Mouse (Mus musculus) midbrain, embryonic 15.5 days (tissue): ENCODE results near the gene Zc3h18. TPM values are rescaled to one million over a fixed set of nuclear protein-coding genes. Genes with fewer than 3 reads are reported as not detected.

ENCODE experiments used
- ATAC-seq: fragments of 200-750 bp; cut with Nextera tagmentation; replicated peaks from 2 replicates; pipeline ENCODE4 v1.8.0; 2017; ENCODE audit warnings: moderate TSS enrichment
- H3K27ac ChIP-seq: fragments of 300-500 bp; sonication (generic); 2 replicates; pipeline ENCODE4 v1.5.1; 2015; ENCODE audit warnings: mild to moderate bottlenecking, inconsistent platforms
- H3K27me3 ChIP-seq: fragments of 300-500 bp; sonication (generic); replicated peaks from 2 replicates; pipeline ENCODE4 v1.6.1; 2015; ENCODE audit warnings: inconsistent platforms
- H3K36me3 ChIP-seq: fragments of 300-500 bp; sonication (generic); replicated peaks from 2 replicates; pipeline ENCODE4 v1.6.1; 2015; ENCODE audit warnings: inconsistent platforms
- H3K4me1 ChIP-seq: fragments of 300-500 bp; sonication (generic); 2 replicates; pipeline ENCODE4 v1.6.1; 2015; ENCODE audit warnings: inconsistent platforms
- H3K4me2 ChIP-seq: fragments of 300-500 bp; sonication (generic); 2 replicates; pipeline ENCODE4 v1.6.1; 2015; ENCODE audit warnings: inconsistent platforms, mild to moderate bottlenecking, moderate library complexity
- H3K4me3 ChIP-seq: fragments of 300-500 bp; sonication (generic); 2 replicates; pipeline ENCODE4 v1.5.1; 2015; ENCODE audit warnings: mild to moderate bottlenecking, inconsistent platforms
- H3K9ac ChIP-seq: fragments of 300-500 bp; sonication (generic); 2 replicates; pipeline ENCODE4 v1.6.1; 2015; ENCODE audit warnings: mild to moderate bottlenecking, inconsistent platforms
- H3K9me3 ChIP-seq: fragments of 300-500 bp; sonication (generic); 2 replicates; pipeline ENCODE4 v1.6.1; 2016; ENCODE audit warnings: inconsistent platforms
- WGBS: fragments of 180-500 bp; shearing (Covaris S2); methylation state at CpG from one replicate; pipeline ENCODE4 v1.1.7; 2015; ENCODE audit warnings: mixed read lengths; 5-methylcytosine and 5-hydroxymethylcytosine counted together
- polyA plus RNA-seq: library from polyadenylated mRNA; unstranded; fragments of >200 nt; fragmentation: Nextera tagmentation; extraction: Ambion mirVana; gene quantifications from 2 replicates; pipeline ENCODE4 v1.2.1, GENCODE M21; 2015

Zc3h18 gene
- polyA plus RNA-seq, 1 experiment from 2014 or later: 38.9 TPM

DNA sequence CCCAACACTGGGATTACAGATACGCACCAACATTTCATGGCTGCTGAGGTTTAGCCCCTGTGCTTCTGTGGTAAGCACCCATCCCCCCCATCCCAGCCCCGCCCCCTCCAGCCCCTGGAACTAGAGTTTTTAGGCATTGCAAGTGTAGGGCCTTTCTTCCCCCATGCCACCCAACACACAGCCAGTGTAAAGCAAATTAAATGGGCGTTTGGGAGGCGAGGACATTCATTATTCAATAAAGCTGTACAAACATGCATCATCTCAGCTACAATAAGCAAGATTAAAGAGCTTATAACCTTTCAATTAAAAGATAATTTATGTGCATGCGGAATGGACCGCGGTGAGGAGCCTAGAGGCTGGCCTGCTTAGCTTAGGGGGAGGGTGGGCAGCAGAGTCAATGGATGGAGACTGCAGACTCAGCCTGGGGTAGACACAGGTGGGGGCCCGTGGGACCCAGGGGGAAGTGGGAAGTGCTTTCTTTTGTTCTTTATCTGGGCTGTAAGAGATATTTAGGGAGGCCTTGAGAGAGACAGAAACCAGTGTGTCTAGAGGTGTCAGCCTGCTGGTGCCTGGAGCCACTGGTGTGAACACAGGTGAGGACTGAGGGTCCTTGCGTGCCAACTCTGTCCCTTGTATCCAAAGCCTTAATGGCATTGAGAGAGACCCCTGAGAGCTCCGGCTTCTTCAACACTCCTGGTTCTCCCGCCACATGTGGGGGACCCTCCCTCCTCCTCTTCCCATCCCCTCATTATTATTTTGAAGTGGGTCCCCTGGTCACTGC lies 25.9 kb upstream of the Zc3h18 start:
- no peaks in the 10 kb centered on the region for H3K36me3 ChIP-seq
- 0 out of 2 replicates have a peak, but pooled peaks cover 5% of the 10 kb centered on the region for H3K27me3 ChIP-seq
- H3K4me1 ChIP-seq: peaks cover 20% of the 10 kb centered on the region
- peak; percentile 75; the same call in 1 of the 2 replicates for ATAC-seq
- no peak overlapping the region for H3K4me3 ChIP-seq
- no peak overlapping the region for H3K9ac ChIP-seq
- WGBS: 21% methylated on average over 11 of the region's 11 CpGs
- no peaks in the 10 kb centered on the region for H3K9me3 ChIP-seq
- no peak overlapping the region for H3K27ac ChIP-seq
- no peak overlapping the region for H3K4me2 ChIP-seq

DNA sequence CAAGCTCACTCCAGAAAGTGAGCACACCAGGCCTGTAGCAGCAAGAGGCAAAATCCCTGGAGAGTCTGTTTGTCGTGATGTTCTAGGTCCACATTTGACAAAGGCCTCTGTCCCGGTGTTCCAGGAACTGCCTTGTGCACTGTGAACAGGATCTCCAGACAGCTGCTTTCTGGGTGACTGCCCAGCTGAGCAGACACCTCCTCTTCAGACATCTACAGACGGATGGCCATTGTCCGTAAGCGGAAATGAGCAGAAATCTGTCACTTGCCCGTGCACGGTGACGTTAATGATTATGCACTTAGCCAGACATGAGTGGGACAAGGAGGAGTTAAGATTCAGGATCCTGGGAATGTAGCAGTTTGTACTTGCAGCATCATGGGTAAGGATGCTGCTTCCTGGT lies 22.3 kb upstream of the Zc3h18 start:
- no peak overlapping the region for H3K27ac ChIP-seq
- H3K4me2 ChIP-seq: no peak overlapping the region
- no peaks in the 10 kb centered on the region for H3K9me3 ChIP-seq
- H3K9ac ChIP-seq: no peak overlapping the region
- no peak for ATAC-seq
- 84% methylated on average over 8 of the region's 8 CpGs for whole genome bisulfite sequencing
- peaks cover 15% of the 10 kb centered on the region for H3K4me1 ChIP-seq
- H3K36me3 ChIP-seq: no peaks in the 10 kb centered on the region
- H3K4me3 ChIP-seq: no peak overlapping the region
- H3K27me3 ChIP-seq: no peaks in the 10 kb centered on the region

DNA sequence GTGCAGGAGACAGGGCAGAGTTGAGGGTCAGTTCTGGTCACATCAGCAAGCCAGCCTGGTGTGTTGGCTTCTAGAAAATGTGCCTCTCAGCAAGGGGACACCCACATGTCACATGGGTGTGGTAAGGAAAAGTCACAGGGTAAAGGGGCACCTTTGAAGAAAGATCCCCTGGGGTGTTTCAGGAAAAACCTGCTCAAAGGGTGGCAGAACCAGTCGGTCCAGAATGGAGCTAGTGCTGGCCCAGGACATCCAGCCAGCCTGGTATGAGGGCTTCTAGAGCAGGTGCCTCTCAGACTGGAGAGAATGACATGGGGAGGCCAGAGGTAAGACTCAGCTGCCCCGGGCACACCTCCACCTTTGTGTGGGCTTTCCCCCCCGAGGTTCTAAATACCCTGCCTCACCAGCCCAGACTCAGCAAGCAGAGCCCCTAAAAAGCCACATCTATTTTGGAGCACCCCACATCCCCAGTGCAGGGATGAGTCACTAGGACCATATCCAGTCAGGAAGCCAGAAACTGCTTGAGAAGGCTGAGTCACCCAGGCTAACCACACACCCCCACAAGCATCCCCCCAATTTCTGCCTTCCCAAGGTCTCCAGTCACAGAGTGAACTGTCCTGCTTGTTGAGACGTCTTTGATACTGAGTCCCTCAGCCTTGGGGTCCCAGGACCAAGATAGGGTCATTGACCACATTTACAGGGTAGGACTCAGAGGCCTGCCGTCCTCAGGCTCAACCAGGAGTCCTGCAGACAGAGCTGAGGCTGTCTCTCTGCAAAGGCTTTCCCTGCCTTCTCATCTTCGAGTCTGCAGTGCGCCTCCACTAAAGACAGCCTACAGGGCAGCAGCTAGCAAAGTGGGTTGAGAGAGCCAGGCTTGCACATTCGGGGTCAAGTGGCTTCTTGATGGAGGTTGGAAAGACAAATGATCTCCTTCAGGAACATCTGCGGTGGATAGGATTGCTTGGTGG lies 20.5 kb upstream of the Zc3h18 start:
- 76% methylated on average over 9 of the region's 9 CpGs for WGBS
- H3K4me3 ChIP-seq: no peak overlapping the region
- H3K27me3 ChIP-seq: peaks cover 4% of the 10 kb centered on the region; the same call in 1 of the 2 replicates
- no peak overlapping the region for H3K9ac ChIP-seq
- H3K4me1 ChIP-seq: peaks cover 1% of the 10 kb centered on the region; the same call in 1 of the 2 replicates
- H3K4me2 ChIP-seq: no peak overlapping the region
- ATAC-seq: no peak
- no peaks in the 10 kb centered on the region for H3K36me3 ChIP-seq
- H3K9me3 ChIP-seq: no peaks in the 10 kb centered on the region
- H3K27ac ChIP-seq: no peak overlapping the region

DNA sequence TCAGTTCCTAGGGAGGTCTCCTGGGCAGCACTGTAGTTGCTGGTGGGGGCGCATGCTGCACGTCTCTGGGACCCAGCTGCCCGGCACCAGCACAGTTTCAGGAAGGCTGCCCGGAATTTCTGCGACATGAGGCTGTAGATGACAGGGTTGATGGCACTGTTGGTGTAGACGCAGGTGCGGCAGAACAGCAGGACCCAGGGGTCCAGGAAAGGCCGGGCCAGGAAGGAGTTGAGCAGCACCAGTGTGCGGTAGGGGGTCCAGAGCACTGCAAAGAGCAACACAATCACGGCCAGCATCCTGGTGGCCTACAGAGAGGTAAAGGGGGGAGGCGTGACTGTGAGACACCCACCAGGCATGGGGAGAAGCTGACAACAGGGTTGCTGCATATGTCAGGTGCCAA lies 19.2 kb upstream of the Zc3h18 start:
- Histone ChIP-seq H3K27me3 (peaks cover 7% of the 10 kb centered on the region; the same call in 1 of the 2 replicates), H3K27ac (no peak overlapping the region), H3K9ac (no peak overlapping the region), H3K4me3 (no peak overlapping the region), H3K4me1 (no peaks in the 10 kb centered on the region), H3K4me2 (no peak overlapping the region), H3K9me3 (no peaks in the 10 kb centered on the region), H3K36me3 (no peaks in the 10 kb centered on the region)
- no peak for ATAC-seq
- 61% methylated on average over 11 of the region's 11 CpGs for WGBS

DNA sequence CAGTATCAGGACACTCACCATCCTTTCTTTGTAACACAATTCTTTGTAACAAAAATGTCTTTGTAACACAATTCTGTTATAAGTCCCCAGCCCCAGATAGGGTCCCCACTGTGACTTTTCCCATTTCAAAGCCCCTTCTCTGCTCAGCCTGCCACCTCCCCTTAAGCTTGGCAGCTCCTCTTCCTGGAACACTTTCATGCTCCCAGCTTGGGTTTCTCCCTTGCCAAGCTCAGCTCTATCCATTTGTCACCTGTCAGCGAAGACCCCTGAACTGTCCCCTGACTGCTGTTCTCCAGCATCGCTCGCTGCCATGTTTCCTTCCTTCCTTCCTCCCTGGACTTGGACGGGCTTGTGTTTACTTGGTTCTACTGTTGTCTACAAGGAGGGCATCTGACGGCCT lies 18.8 kb upstream of the Zc3h18 start:
- peaks cover 7% of the 10 kb centered on the region; the same call in 1 of the 2 replicates for H3K27me3 ChIP-seq
- no peak overlapping the region for H3K27ac ChIP-seq
- 87% methylated on average over 5 of the region's 5 CpGs for WGBS
- no peaks in the 10 kb centered on the region for H3K9me3 ChIP-seq
- no peaks in the 10 kb centered on the region for H3K36me3 ChIP-seq
- H3K4me2 ChIP-seq: no peak overlapping the region
- ATAC-seq: no peak
- no peak overlapping the region for H3K4me3 ChIP-seq
- H3K9ac ChIP-seq: no peak overlapping the region
- H3K4me1 ChIP-seq: no peaks in the 10 kb centered on the region

DNA sequence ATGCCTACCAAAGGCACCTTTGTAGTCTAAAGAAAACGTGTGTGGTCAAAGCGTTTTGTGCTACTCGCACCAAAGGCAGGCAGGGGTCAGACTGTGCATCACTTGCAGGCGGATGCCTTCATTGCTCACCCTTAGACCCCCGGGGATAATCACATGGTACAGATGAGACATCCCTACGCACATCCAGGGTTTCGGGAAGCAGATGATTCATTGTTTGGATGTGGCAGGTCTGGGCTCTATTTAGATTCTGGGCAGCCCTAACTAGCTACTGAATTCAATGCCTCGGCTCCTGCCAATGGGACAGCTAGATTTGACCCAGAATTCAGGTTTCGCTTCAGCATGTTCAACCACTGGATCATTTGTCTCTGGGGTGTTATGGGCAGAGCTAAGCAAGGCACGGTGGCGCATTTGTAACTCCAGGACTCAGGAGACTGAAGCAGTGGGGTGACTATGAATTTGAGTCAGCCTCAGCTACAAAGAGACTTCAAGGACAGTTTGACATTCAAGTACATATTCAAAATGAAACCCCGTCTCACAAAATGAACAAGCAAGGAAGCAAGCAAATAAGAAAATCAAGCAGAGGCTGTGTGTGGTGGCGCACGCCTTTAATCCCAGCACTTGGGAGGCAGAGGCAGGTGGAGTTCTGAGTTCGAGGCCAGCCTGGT lies 17.2 kb upstream of the Zc3h18 start:
- H3K9ac ChIP-seq: no peak overlapping the region
- H3K36me3 ChIP-seq: no peaks in the 10 kb centered on the region
- H3K27me3 ChIP-seq: peaks cover 8% of the 10 kb centered on the region; the same call in 1 of the 2 replicates
- no peak for ATAC-seq
- no peak overlapping the region for H3K27ac ChIP-seq
- no peaks in the 10 kb centered on the region for H3K4me1 ChIP-seq
- H3K9me3 ChIP-seq: no peaks in the 10 kb centered on the region
- H3K4me2 ChIP-seq: no peak overlapping the region
- 77% methylated on average over 15 of the region's 15 CpGs for WGBS
- H3K4me3 ChIP-seq: no peak overlapping the region

DNA sequence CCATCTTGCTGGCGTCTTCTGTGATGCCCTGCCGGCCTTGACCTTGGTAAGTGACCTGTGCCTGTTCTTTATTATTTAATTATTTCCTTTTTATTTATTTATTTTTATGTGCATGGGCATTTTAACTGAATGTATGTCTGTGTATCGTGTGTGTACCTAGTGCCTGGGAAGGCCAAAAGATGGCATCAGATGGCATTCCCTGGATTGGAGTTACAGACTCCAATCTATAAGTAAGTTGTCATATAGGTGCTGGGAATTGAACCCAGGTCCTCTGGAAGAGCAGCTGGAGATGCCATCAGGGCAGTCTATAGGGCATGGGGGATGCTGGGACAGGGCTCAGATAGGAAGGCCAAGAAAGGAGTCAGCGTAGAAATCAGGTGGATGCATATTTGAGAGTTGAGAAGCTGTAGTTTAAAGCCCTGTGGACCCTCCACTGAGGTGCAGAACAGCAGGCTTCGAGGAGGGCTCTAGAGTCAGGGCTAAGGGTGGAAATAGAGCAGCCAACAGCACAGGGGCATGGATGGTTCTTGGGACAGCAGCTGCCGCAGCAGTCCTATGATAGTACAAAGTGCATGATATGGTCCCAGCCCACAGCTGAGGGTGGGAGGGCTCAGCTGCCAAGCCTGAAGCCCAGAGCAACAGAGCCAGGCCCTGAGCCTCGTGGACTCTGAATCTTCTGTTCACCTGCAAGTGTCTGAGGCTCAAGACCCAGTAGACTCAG lies 15.6 kb upstream of the Zc3h18 start, which contains the start of gene Trhr2:
Gene Trhr2 (minus strand): TSS at position 51 of the 721 bp plus-strand sequence.
- no peak within 1 kb of the TSS for H3K4me3 ChIP-seq
- H3K27me3 ChIP-seq: peaks cover 10% of the 10 kb centered on the region; the same call in 1 of the 2 replicates
- no peak within 1 kb of the TSS for H3K27ac ChIP-seq
- no peaks in the 10 kb centered on the region for H3K36me3 ChIP-seq
- H3K9ac ChIP-seq: no peak within 1 kb of the TSS
- ATAC-seq: no peak
- no peaks in the 10 kb centered on the region for H3K4me1 ChIP-seq
- H3K9me3 ChIP-seq: no peaks in the 10 kb centered on the region
- 75% methylated on average over 7 of the region's 7 CpGs for WGBS
- H3K4me2 ChIP-seq: no peak within 1 kb of the TSS

DNA sequence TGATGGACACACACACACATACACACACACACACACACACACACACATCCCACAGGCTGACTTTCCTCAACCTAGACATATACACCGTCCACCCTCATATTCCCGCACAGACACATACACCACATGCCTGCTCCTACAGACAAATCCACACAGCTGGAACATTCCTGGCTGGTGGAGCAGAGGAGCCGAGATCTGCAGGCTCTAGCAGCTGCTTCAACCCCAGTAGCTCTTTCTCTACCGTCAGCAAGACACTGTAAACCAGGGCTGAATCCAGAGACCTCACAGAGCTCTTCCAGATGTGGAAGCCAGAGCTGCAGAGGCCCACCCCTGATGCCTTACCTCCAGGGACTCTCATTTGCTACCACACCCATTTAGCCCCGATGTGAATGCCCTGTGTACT lies 14.1 kb upstream of the Zc3h18 start:
- H3K4me2 ChIP-seq: no peak overlapping the region
- H3K9me3 ChIP-seq: no peaks in the 10 kb centered on the region
- no peak for ATAC-seq
- no peak overlapping the region for H3K27ac ChIP-seq
- H3K4me1 ChIP-seq: no peaks in the 10 kb centered on the region
- H3K9ac ChIP-seq: no peak overlapping the region
- peaks cover 10% of the 10 kb centered on the region; the same call in 1 of the 2 replicates for H3K27me3 ChIP-seq
- WGBS: 49% methylated on average over 5 of the region's 5 CpGs
- no peaks in the 10 kb centered on the region for H3K36me3 ChIP-seq
- no peak overlapping the region for H3K4me3 ChIP-seq

DNA sequence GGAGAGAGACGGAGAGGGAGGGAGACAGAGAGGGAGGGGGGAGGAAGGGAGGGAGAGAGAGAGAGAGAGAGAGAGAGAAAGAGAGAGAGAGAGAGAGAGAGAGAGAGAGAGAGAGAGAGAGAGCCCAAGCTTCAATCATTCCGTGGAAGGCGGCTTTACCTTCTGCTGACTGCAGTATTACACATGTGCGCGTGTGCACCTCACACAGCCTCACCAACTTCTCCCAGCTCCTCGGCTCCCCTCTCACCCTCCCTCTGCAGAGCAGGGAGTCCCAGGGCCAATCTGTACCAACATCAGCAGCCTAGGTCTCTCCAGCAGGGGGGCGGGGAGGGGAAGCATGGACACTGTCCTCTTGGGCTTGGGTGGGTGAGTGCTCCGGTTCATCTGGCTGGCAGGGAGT lies 13.4 kb upstream of the Zc3h18 start:
- 36% methylated on average over 8 of the region's 8 CpGs for WGBS
- H3K27ac ChIP-seq: no peak overlapping the region
- no peak overlapping the region for H3K9ac ChIP-seq
- H3K4me1 ChIP-seq: no peaks in the 10 kb centered on the region
- peaks cover 10% of the 10 kb centered on the region; the same call in 1 of the 2 replicates for H3K27me3 ChIP-seq
- ATAC-seq: no peak
- H3K36me3 ChIP-seq: no peaks in the 10 kb centered on the region
- no peak overlapping the region for H3K4me2 ChIP-seq
- no peaks in the 10 kb centered on the region for H3K9me3 ChIP-seq
- H3K4me3 ChIP-seq: no peak overlapping the region

DNA sequence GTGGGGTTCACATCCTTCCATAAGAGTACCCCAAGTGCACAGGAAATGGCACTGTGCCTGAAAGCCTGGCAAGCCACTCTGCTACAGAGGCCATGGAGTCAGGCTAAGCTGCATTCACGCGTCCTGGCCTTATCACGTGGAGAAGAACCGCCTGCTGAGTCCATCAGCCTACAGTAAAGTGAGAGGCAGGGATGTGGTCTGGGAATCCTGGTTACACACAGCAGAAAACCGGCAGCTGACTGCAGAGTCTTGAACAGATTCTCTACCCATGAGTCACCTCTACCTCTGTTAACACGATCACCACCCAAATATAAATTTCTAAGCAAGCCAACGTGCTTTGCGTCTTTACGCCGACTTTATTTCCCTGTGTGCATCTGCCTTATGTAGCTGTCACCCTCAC lies 7.9 kb upstream of the Zc3h18 start:
- no peaks in the 10 kb centered on the region for H3K9me3 ChIP-seq
- no peak overlapping the region for H3K4me3 ChIP-seq
- ATAC-seq: no peak
- H3K36me3 ChIP-seq: no peaks in the 10 kb centered on the region
- 0 out of 2 replicates have a peak, but pooled peaks cover 3% of the 10 kb centered on the region for H3K27me3 ChIP-seq
- no peak overlapping the region for H3K9ac ChIP-seq
- 80% methylated on average over 10 of the region's 10 CpGs for WGBS
- peaks cover 3% of the 10 kb centered on the region; the same call in 1 of the 2 replicates for H3K4me1 ChIP-seq
- H3K4me2 ChIP-seq: no peak overlapping the region
- H3K27ac ChIP-seq: no peak overlapping the region

DNA sequence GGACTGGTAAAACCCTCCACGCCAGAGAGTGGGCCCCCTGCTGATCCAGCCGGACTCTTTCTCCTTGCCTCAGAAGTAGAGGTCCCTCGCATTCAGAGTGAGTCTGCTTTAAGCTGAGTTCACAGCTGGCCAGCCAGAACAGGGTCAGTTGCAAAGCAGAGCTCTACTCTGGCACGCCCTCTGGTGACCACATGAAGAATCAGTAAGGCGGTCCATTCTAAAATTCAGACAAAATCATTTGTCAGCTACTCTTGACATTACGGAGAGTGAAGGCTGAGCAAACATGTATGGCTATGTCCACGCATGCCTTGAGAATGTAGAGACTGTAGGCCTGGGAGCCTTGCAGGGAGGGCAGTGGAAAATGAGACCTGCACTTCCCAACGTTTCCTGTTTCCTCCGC lies 6.7 kb upstream of the Zc3h18 start:
- Histone ChIP-seq H3K4me1 (peaks cover 3% of the 10 kb centered on the region; the same call in 1 of the 2 replicates), H3K4me3 (no peak overlapping the region), H3K36me3 (no peaks in the 10 kb centered on the region), H3K9ac (no peak overlapping the region), H3K27me3 (no peaks in the 10 kb centered on the region), H3K9me3 (no peaks in the 10 kb centered on the region), H3K4me2 (no peak overlapping the region), H3K27ac (no peak overlapping the region)
- 10% methylated on average over 9 of the region's 9 CpGs for WGBS
- ATAC-seq: 0 out of 2 replicates have a peak, but pooled peaks have one; percentile 63
